Mouse (Mus musculus): ENCODE measurements around the gene Kcnj16.

Gene Kcnj16

DNA sequence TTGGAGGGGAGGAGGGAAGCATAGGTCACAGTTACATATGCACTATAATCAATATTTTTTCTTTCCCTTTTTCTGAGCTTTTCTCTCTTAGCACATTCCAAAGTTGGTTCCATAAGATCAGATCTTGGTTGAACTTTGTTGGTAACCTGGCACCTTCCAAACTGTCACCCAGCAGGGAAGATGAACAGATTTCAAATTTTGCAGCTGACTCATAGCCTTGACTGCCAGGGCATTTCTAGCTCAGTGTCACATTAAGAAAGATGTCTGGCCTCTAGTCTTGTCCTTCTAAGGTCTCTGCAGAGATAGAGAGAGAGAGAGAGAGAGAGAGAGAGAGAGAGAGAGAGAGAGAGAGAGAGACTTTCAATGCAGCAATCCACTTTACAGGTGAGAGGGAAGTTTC, 106.3 kb downstream of the Kcnj16 start:
- TF ChIP-seq GATA4 (IDR thresholded peaks at IDR 0.05; ENCODE audit: insufficient replicate concordance, low read length), result no peak

Data from liver, adult (tissue).